Mouse (Mus musculus): Measurements from ENCODE around the gene Arsg.

The Arsg gene

GRCm38 (mm10) chr11:109473171-109474085 is at the start of gene Arsg, which contains the start of gene Slc16a6:
Gene Arsg (plus strand): TSS chr11:109473374.
Gene Slc16a6 (minus strand): TSS chr11:109473598.
- DNase-seq = peak; percentile 95 to 96

- peak; percentile 100 for DNase-seq
Measured at GRCm38 (mm10) chr11:109425392-109426271, 47.5 kb upstream of the Arsg start, which contains the start of gene Amz2. Gene Amz2 (plus strand): TSS chr11:109425946.

GRCm38 (mm10) chr11:109426272-109426586 is 46.9 kb upstream of the Arsg start:
- DNase-seq = no peak

GRCm38 (mm10) chr11:109427353-109427752 is 45.8 kb upstream of the Arsg start:
- no peak for DNase-seq

GRCm38 (mm10) chr11:109434233-109434798 is 38.9 kb upstream of the Arsg start:
- DNase-seq = peak; percentile 20 to 24

GRCm38 (mm10) chr11:109436889-109437288 is 36.3 kb upstream of the Arsg start:
- no peak for DNase-seq

- DNase-seq = no peak
Measured at GRCm38 (mm10) chr11:109439209-109439608, 34.0 kb upstream of the Arsg start.

GRCm38 (mm10) chr11:109439829-109440340 is 33.3 kb upstream of the Arsg start:
- DNase-seq = peak; percentile 88 to 89

GRCm38 (mm10) chr11:109440641-109441040 is 32.5 kb upstream of the Arsg start:
- no peak for DNase-seq

GRCm38 (mm10) chr11:109441119-109441518 is 32.1 kb upstream of the Arsg start:
- peak; percentile 63 to 66 for DNase-seq

- DNase-seq = no peak
Measured at GRCm38 (mm10) chr11:109442166-109442730, 30.9 kb upstream of the Arsg start.

GRCm38 (mm10) chr11:109443468-109444263 is 29.5 kb upstream of the Arsg start:
- no peak for DNase-seq

- peak; percentile 31 to 40 for DNase-seq
Measured at GRCm38 (mm10) chr11:109444600-109444999, 28.6 kb upstream of the Arsg start.

GRCm38 (mm10) chr11:109445438-109446035 is 27.6 kb upstream of the Arsg start:
- peak; percentile 52 to 58 for DNase-seq

- no peak for DNase-seq
Measured at GRCm38 (mm10) chr11:109451169-109451568, 22.0 kb upstream of the Arsg start.

- DNase-seq = no peak
Measured at GRCm38 (mm10) chr11:109456261-109456660, 16.9 kb upstream of the Arsg start.

GRCm38 (mm10) chr11:109458165-109458564 is 15.0 kb upstream of the Arsg start:
- no peak for DNase-seq

GRCm38 (mm10) chr11:109460586-109460985 is 12.6 kb upstream of the Arsg start:
- DNase-seq = no peak

- DNase-seq = no peak
Measured at GRCm38 (mm10) chr11:109465068-109465467, 8.1 kb upstream of the Arsg start.

GRCm38 (mm10) chr11:109466987-109467386 is 6.2 kb upstream of the Arsg start:
- DNase-seq = no peak

GRCm38 (mm10) chr11:109468133-109468532 is 5.0 kb upstream of the Arsg start:
- peak; percentile 27 to 40 for DNase-seq

All from B cell, adult 2 months (primary cell).